Mouse (Mus musculus) hindlimb bud, embryonic 11.5 days (tissue): ENCODE measurements around the gene Btg4.

Experiments
- DNase-seq: peaks from one replicate; pipeline ENCODE4 v3.0.0-alpha.2; 2012; ENCODE audit warnings: low read depth, low spot score; ENCODE audit errors: extremely low spot score

The Btg4 gene

DNA sequence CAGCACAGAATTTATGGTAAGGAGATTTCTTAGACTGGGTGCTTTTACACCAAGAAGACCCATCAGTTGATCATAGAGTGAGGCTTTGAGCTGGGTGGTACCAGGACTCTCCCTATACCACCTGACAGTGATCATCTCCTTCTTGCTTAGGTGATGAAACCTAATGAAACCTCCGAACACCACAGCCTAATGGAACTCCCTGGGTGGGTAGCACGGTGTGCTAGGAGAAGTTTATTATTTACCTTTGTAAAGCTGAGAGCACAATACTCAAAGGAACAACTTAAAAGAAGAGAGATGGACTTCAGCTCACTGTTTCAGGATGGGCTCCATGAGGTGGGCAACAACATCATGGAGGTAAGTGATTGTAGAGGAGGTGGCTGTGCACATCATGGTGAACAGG lies at the start of gene Btg4:
Gene Btg4 (plus strand): TSS at position 301 of the 400 bp plus-strand sequence.
- DNase-seq, result no peak

DNA sequence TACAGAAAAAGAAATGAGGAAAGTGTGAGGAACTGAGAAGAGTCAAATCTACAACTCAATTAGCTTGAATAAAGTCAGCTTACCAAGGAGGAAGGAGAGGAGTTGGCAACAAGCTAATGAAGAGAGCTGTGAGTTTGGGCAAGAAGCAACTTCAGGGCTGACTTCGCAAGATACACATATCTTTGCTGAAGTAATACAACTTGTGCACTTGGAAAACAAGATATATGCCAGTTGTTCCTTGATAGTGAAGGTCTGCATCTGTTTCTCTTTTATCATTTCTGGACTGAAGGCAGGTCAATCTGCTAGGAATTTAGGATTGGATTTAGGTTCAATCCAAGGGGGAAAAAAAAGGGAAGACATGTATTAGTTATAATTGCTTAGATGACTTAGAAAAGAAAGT lies 47.1 kb upstream of the Btg4 start:
- DNase-seq, result no peak

DNA sequence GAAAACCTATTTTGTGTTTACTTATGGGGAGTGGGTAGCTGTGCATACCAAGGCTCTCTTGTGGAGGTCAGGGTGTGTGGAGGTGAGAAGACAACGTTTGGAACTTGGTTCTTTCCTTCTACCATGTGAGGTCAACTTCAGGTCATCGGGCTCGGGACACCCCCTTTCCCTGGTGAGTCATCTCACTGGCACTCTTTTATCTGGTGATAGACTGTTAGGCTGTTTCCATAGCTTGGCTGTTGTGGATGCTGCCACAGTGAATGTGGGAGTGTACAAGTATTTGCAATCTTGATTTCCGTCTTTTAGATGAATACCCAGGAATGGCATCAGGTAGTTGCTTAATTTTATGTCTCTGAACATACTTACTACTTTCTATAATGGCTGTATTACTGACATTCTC lies 45.0 kb upstream of the Btg4 start:
- no peak for DNase-seq

DNA sequence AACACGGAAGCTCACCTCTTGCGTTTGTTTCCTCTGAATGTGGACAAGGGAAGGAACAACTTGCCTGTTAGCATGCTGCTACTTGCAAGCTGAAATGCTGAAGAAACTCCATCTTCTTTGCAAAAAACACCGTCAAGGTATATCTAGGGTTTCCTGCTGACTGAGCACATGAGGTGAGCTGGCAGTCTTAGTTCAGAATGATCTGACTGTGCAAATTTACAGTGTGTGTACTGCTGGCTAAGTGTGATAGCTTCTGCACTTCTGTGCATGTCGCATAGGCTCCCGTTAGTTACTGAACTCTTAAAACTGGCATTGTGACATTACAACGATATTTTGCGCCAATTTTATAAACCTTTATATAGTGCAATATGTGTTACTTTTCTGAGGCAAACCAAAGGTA lies 41.0 kb upstream of the Btg4 start:
- no peak for DNase-seq

DNA sequence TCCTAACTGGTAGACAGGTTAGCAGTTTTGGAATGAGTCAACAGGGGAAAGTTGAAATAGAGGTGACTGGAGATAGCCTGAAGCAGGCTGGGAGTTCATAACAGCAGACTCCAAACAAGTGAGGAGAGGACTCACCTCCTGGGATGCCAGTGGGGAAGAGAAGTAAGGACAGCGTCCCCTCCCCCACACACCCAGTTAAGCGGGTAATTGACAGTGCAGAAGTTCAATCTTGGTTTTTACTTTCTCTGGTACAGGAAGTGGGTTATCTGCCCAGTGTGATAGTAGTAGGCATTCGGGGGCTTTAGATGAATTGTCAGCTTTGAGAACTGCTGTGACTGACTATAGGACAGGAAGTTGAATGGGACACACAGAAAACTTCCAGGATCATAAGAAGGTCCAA lies 40.4 kb upstream of the Btg4 start:
- DNase-seq, result no peak

DNA sequence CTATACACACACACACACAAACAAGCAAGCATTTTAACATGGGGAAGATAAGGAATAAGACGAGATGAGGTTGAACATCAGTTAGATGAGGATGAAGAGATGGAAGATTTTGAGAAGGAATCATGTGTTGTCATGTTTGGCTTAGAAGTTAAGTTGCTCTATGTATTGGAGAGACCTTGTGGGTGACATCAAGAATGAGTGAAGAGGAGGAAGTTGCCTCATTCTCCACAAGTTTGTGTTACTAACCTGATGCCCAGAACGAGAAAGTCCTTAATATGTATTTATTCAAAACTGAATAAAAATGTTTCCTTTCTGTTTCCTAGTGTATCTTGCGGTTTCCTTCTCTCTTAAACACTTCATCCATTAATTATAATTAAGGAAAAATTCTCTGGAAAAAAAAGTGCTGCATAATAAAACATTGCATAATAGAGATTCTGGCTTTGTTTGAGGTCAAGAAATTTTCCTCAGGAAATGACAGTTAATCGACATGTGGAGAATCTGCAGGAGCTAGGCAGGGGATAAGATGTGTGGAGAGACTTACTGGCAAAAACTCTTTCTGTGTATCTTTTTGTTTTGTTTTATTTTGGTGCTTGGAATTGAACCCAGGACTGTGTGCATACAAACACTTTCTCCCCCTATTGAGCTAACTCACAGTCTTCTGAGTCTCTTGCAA lies 39.4 kb upstream of the Btg4 start:
- no peak for DNase-seq

DNA sequence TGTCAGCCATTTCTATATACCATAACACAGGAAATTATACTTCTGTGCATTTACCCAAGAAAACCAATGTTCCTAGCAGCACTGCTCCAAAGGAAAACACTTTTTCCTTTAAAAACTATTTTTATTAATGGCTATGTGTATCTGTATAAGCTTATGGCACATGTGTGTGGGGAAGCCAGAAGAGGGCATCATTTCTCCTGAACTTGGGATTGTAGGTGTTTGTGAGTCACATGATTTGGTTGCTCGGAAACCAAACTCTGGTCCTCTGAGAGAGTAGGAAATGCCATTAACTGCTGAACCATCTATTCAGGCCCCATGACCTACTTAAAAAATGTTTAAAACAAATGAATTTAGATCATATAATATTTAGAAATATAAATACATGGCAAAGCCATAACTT lies 33.7 kb upstream of the Btg4 start:
- DNase-seq, result no peak

DNA sequence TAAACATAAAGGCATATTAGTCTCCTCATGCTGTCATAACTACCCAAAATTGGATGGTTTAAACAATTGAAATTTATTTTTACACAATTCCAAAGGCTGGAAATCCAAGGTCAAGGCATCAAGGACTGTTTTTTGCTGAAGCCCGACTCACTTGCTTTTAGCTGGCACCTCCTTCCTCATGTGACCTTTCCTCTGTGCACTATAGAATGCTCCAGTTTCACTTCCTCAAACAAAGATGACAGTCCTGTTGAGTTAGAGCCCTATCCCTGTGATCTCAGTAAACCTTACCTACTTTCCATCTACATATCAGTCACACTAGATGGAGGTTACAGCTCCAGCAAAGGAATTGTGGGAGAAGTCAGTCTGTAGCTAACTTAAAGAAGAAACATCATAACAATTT lies 30.6 kb upstream of the Btg4 start:
- no peak for DNase-seq

DNA sequence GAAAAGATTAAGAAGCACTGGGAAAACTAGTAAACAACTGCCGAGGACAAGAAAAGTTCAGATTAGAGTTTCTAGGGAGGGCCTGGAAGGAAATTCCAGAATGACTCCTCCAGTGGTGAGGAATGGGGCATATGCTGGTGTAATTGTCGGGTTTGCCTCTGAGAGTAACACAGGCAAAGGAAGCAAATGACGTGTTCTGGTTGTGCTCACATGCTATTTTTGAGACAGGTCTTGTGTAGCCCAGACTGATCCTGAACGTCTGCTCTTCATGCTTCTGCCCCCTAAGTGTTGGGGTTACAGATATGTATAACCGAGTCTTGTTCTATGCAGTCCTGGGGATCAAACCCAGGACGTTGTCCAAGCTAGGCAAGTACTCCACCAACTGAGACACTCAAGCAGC lies 29.1 kb upstream of the Btg4 start:
- DNase-seq, result no peak

DNA sequence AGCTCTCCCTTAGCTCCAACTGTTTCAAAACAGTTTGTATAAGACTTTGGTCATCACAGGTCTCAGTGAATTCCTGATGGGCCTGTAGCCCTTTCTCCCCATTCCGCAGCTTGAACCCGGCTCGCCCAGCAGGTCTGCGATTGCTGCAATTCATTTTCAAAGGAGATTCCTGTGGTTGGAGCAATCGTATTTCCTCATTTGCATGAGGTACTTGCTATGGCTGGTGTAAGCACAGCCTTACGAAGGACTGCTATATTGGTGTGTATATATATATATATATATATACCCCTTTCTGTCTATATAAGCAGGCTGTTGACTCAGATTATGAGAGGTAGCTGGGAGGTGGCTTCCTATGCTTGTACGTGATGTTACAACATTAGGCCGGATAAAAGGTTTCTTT lies 28.4 kb upstream of the Btg4 start:
- DNase-seq, result no peak

DNA sequence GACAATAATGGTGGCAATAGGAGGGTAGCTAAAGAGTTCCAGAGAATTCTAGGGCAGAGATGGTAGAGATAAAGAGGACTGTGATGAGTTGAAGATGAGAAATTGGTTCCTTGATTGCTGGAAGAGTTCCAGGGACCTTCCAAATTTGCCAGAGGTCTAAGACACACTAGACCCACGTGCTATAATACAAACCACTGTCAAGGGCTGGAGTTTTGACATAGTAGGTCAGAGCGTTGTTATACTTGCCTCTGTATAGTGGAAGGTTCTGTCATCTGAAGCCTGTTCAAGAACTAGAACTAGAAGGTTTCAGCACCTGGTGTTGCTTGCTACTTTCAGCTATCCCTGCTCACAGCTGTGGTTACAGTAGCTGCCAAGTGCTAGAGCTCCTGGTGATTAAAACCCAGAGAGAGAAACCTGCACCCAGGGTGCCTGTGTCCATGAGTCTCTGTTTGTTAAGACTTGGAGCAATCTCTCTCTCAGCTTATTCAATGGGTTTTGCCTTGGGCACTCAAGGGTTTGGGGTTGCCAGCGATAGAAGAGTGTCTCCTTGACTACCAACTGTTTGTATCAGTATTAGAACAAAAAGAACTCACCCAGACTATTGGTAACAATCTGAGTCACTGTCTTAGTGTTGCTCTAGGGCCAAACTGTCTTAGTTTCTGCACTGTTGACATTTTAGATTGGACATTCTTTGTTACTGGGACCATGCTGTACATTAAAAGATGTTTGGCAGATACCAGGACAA lies 27.7 kb upstream of the Btg4 start:
- no peak for DNase-seq

DNA sequence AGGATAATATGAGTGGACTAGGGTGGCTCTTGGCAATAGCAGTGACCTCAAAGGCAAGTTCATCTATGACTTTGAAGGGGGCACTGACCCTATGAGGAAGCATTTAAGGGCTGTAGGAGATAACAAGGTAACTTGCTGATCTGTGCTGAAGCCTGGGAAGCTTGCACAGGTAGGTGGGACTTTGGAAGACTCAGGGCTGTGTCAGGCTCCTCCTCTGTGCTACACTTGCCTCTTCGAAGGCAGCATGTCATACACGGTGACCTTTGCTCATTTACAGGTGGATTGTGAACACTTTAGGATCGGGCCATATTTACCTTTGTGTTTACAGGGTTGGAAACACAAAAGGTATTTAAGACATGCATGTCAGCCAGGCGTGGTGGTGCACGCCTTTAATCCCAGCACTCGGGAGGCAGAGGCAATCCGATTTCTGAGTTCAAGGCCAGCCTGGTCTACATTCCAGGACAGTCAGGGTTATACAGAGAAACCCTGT lies 19.2 kb upstream of the Btg4 start:
- no peak for DNase-seq

DNA sequence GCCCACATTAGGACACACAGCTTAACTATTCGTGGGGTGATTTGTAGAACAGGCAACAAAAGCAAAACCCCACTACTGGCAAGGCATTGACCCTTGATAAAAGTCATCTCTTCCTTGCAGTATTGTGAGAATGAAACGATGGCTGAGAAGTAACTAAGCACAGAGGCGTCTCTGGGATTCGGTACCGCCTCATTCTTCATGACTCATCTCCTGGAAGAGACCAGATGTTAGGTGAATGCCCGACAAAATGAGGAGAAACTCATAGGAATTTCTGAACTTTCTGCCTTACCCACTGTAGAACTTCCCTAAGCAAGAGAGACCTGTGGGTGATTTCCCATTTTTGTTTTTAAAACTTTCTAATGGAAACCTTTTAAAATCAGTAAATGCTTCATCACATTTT lies 18.6 kb upstream of the Btg4 start:
- no peak for DNase-seq

DNA sequence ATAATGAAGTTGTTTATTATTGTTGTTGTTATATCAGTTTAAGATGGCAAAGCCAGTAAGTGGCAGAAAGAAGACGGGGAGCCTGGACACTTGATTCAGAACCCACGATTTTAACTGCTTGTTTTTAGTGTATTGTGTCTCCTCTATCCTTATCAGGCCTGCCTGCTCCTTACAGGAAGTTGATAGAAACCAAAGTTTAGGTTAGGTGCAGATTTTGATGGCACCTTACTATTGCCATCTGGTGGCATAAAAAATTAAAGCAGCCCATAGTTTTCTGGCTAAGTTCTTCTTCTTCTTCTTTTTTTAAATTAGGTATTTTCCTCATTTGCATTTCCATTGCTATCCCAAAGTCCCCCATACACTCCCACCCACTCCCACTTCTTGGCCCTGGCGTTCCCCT lies 8.5 kb upstream of the Btg4 start:
- DNase-seq, result no peak

DNA sequence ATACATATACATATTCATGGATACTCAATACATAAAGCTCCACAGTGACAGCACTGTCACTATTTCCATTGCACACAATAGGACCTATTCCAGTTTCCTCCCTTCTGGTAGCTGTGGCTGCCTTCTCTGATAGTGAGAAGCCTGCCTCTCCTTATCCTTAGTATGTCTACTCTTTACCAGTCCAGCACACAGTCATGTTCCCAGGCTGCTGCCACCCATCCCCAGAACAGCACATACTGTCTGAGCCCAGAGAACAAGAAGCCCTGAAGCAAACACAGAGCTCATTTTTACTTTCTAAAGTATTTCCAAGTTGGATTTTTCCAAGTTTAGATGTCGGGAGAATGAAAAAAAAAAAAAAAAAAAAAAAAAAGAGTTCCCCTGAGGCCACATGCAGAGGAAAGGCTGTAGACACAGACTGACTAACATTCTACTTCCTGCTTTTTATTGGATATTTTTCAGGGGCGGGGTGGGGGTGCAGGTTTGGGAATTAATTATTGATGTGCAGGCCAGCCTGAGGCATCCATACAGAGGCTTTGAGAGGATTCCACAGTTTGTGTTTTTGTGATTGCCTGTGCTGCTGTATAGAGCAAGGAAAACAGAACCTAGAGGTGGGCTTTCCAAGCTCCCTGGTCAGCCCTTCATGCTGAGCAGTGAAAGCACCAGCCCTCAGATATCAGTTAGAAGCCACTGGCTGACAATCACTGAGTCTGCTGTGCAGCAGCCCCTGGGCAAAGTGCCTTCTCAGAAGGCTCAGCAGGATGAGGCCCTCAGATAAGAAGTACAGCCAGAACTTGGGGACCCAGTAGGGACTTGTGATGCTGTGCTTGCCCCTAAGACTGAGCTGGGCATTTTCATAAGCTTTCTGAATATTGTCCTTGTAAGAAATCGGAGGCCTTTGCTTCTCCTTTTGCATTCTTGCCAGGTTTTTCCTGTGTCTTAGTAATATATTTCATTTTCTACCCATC lies 4.1 kb upstream of the Btg4 start:
- no peak for DNase-seq

DNA sequence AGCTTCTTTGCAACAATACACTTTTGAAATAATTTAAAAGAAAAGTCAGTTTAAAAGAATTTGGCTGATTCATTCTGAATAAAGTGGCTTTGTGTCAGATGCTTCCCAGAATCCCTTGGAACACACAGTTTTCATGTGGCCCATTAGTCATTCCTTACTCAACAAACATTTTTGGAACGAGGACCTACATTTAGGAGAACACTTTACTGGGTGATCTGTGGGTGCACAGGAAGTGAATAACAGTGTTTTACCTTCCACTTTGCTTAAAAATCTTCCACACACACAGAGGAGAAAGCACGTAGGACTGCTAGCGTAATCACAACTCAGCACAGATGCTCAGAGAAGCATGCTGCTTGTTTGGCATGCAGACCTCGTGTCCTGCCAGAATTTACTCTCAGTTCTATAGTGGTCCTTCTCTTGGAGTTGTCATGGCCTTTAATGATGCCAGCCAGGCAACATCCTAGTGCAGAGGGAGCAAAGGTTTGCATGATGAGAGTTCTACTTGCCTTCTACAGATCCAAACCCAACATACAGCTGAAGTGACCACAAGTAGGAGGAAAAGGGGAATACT lies 1.7 kb upstream of the Btg4 start:
- DNase-seq, result no peak

DNA sequence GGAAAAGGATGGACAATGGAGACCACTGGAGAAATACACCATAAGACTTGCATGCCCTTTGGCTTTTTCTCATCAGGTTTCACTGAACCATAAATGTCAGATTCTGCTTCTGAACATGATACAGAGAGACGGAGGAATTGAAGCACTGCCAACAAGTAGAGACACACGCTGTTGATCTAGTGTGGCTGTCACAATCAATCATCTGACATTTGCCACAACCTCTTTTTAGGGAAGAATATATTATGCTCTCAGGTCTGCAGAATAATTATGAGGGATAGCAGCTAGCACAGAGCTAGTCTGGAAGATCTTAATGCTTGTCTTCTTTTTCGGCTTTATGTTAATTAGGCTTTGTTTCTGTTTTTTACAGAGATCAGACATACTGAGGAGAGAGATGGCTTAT lies 7.5 kb downstream of the Btg4 start:
- DNase-seq, result no peak

DNA sequence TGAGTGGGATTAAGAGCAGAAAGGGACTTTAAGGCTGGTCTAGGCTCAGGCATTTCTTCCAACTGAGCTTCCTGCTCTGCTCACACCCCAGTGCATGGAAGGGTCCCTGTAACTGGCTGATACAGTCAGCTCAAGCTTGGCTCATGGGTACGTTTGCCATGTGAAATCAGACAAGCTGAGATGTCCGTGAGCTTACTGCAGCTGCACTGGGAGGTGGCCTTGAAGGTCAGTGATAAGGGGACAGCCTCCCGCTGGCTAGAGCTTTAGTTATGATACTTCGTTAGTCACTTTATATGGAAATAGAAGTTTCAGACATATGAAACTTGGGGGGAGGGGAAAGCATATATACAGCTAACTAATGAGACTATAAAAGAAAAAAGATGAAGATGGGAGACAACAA lies 10.1 kb downstream of the Btg4 start:
- no peak for DNase-seq

DNA sequence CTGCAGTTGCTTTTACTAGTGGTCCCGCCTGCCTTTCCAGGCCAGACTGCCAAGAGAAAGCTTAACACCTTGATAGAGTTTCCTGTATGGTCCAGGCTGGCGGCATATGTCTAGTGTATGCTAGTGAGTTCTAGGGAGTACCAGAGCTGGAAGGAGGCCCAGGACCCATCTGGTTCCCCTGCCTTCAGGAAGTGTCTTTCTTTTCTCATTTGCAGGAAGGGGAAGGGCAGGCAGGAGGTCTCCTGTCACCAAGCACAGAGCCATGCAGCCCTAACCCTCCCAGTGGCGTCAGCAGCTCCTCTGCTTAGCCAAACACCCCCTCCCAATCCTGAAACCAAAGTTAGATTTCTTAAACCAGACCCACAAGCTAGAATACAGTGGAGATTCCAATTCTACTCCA lies 15.1 kb downstream of the Btg4 start:
- DNase-seq, result no peak

DNA sequence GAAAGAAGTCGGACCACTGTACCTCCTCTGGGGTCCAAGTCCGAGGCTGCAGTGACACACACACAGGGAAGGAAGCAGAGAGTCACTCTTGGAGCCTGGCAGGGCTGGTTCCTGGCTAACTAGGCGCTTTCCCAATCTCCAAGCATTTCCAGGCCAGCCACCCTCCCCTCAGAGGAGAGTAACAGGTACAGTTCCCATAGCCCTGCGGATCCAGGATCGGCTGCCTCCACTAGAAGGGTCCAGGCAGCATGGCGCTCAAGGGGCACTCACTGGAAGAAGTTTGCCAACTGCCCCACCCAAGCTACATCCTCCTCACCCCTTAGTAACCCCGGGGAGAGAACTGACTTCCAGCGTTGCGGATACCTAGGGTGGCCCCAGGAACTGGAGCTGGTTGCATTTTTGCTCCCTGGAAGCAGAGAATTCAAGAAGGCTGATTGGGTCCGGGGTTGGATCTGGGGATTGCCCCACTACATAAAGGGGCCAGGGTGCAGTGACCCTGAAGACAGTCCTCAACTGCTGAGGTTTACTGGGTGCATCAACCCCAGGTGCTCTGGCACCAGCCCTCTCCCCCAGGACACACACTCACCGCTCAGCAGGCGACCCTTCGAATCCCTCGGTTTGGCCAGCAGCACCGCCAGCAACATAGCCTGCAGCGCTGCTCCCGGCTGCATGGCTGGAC lies 15.7 kb downstream of the Btg4 start:
- DNase-seq, result no peak

DNA sequence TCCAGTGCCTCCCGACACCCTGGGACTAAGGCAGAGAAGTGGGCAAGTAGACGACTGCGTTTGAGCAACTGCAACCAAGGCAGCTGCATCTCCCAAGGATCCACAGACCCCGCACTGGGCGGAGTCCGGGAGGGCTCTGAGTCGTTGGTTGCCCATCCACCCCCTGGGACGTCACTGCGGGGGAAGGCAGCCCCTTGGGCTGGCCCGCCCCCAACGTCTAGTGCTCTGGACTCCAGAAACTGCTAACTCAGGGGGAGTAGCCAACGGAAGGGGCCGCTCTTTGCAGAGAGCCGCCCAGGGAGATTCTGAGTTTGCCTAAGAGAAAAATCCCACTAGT lies 16.2 kb downstream of the Btg4 start, which contains the start of gene Layn:
Gene Layn (minus strand): TSS at position 116 of the 337 bp plus-strand sequence.
- DNase-seq, result peak; percentile 39
